Mouse (Mus musculus): ENCODE measurements at regions not wholly inside any gene's neighbourhood (a gene's known extent, or its start where the extent isn't known, plus 50 kb on each side); places are given as distances from the start of the nearest gene placed in this dataset.
"Not testable (repeated sequence)": the region's sequence is repeated elsewhere in the genome, so short reads cannot be mapped to it uniquely, and the experiment has no call there.

DNA sequence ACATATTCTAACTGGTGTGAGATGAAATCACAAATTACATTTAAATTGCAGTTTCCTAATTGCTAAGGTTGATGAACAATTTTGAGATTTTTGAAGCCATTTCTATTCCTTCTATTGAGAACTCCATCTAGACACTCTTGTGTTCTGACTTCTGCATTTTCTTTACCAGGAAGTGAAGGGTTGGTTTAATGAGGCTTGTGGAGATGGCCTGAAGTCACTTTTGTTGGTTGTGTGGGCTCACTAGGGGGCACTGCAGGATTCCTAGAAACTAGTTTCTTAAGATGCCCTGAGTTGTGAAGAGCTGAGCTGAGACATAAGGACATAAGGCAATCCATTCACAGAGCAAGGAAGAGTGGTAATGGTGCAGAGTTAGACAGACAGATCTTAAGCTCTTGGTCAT lies 402.8 kb upstream of the Olfr1507 start:
- not testable (repeated sequence) for H3K9ac ChIP-seq (ENCODE audit: low read depth, low read length); ATAC-seq (replicated peaks; ENCODE audit: low FRiP score); H3K4me3 ChIP-seq (ENCODE audit: low read depth, low read length); H3K36me3 ChIP-seq (ENCODE audit: control insufficient read depth, insufficient read depth, low read length); DNase-seq (ENCODE audit: low spot score); H3K9me3 ChIP-seq (ENCODE audit: control insufficient read depth, low read length); H3K27ac ChIP-seq (ENCODE audit: low read depth, low read length); H3K4me2 ChIP-seq; H3K4me1 ChIP-seq (replicated peaks; ENCODE audit: control insufficient read depth, insufficient read depth, low read length); H3K27me3 ChIP-seq (replicated peaks; ENCODE audit: control insufficient read depth, insufficient read depth, low read length)

DNA sequence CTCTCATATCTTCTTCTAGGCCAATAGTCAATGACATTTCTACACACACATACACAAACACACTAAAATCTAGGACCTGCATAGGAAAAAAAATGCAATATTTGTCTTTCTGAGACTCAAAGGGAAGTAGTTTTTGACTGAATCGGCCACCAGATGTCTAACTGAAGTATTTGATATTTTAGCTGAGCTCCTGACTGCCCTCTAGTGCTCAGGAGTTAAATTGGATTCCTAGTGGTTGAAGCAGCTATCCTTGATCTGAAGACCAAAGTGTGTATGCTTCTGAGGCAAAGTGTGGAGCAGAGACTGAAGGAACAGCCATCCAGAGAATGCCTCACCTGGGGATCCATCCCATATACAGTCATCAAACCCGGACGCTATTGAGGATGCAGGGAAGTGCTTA lies 384.4 kb upstream of the Olfr1507 start:
- not testable (repeated sequence) for DNase-seq (ENCODE audit: low spot score); H3K27ac ChIP-seq (ENCODE audit: low read depth, low read length); ATAC-seq (replicated peaks; ENCODE audit: low FRiP score); H3K27me3 ChIP-seq (replicated peaks; ENCODE audit: control insufficient read depth, insufficient read depth, low read length); H3K9ac ChIP-seq (ENCODE audit: low read depth, low read length); H3K4me1 ChIP-seq (replicated peaks; ENCODE audit: control insufficient read depth, insufficient read depth, low read length); H3K4me3 ChIP-seq (ENCODE audit: low read depth, low read length); H3K9me3 ChIP-seq (ENCODE audit: control insufficient read depth, low read length); H3K4me2 ChIP-seq; H3K36me3 ChIP-seq (ENCODE audit: control insufficient read depth, insufficient read depth, low read length)
- WGBS, result no CpG with 5 or more reads among the region's 3 CpGs

DNA sequence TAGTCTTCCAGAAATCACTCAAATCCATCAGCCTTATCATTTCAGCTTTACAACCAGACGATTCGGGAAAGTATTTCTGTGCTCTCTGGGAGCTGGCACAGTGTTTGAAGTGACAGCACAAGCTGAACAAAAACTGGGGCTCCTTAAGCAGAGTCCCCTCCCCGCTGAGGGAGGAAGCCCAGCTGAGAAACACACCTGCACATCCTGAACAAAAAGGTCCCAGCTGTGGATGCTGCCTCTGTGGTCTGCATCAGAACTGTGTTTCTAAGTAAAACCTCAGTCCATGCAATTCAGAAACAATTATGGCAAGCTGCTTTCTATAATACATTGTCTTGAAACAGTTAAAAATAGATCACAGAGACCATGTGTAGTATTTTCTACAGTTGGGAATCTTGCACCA lies 368.3 kb upstream of the Olfr1507 start:
- no CpG with 5 or more reads among the region's 3 CpGs for WGBS
- H3K9me3 ChIP-seq (ENCODE audit: control insufficient read depth, low read length); ATAC-seq (replicated peaks; ENCODE audit: low FRiP score); H3K36me3 ChIP-seq (ENCODE audit: control insufficient read depth, insufficient read depth, low read length); H3K4me3 ChIP-seq (ENCODE audit: low read depth, low read length); H3K4me1 ChIP-seq (replicated peaks; ENCODE audit: control insufficient read depth, insufficient read depth, low read length); H3K27ac ChIP-seq (ENCODE audit: low read depth, low read length); H3K4me2 ChIP-seq; H3K9ac ChIP-seq (ENCODE audit: low read depth, low read length); DNase-seq (ENCODE audit: low spot score); H3K27me3 ChIP-seq (replicated peaks; ENCODE audit: control insufficient read depth, insufficient read depth, low read length): not testable (repeated sequence)

DNA sequence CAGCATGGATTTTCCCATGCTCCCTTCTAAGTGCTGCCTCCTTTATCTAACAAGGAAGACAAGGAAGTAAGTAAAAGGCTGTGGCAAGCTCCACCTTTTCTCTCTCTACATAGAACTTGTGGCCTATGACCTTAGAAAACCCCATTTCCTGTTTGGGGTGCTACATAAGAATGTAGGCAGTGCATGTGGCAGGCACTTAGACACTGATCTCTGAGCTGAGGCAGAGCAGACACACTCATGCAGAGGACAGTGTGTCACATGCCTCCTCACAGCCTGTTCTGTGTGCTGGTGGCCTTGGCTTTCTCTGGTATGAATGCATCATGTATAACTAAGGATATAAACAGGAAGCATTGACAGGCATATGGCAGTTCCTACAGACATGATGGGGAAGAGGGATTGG lies 367.6 kb upstream of the Olfr1507 start:
- not testable (repeated sequence) for H3K36me3 ChIP-seq (ENCODE audit: control insufficient read depth, insufficient read depth, low read length); H3K4me1 ChIP-seq (replicated peaks; ENCODE audit: control insufficient read depth, insufficient read depth, low read length); DNase-seq (ENCODE audit: low spot score); H3K4me2 ChIP-seq; H3K27ac ChIP-seq (ENCODE audit: low read depth, low read length); H3K9ac ChIP-seq (ENCODE audit: low read depth, low read length); H3K4me3 ChIP-seq (ENCODE audit: low read depth, low read length); ATAC-seq (replicated peaks; ENCODE audit: low FRiP score); H3K27me3 ChIP-seq (replicated peaks; ENCODE audit: control insufficient read depth, insufficient read depth, low read length); H3K9me3 ChIP-seq (ENCODE audit: control insufficient read depth, low read length)

DNA sequence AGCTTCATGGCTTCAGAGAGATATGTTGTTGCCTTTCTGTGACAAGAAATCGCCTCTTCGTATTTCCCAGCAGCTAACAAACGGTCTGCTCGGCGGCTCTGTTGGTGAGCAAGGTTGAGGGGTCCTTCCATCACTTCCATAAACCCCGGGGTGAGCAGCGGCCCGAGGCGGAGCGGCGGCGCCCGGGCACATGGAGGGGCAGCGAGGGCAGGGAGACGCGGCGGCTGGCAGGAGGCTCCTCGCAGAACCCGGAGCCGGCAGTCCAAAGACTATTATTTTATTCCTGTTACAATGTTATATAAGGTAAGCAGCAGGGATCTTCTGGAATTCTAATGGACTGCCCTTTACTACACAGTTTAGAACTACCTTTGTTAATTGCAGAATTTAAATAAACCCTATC lies 366.9 kb upstream of the Olfr1507 start:
- ATAC-seq (replicated peaks; ENCODE audit: low FRiP score), result not testable (repeated sequence)
- no CpG with 5 or more reads among the region's 20 CpGs for WGBS

DNA sequence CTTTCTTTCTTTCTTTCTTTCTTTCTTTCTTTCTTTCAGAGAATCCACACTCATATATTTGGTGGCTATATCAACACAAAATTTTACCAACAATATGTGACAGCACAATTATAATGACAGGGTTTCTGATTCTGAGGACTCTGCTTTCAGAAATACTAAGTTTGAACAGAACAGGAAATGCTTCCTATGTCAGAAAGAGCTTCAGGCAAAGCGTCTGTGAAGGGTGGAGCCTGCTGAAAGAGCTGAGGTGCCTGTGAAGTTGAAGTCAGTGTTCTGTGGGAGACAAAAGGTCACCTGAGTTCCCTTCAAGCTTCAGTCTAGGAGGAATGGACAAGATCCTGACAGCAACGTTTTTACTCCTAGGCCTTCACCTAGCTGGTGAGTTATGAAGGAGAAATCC lies 359.8 kb upstream of the Olfr1507 start:
- H3K4me1 ChIP-seq (replicated peaks; ENCODE audit: control insufficient read depth, insufficient read depth, low read length); H3K4me3 ChIP-seq (ENCODE audit: low read depth, low read length); H3K4me2 ChIP-seq; H3K27me3 ChIP-seq (replicated peaks; ENCODE audit: control insufficient read depth, insufficient read depth, low read length); H3K27ac ChIP-seq (ENCODE audit: low read depth, low read length); ATAC-seq (replicated peaks; ENCODE audit: low FRiP score); DNase-seq (ENCODE audit: low spot score); H3K9me3 ChIP-seq (ENCODE audit: control insufficient read depth, low read length); H3K9ac ChIP-seq (ENCODE audit: low read depth, low read length); H3K36me3 ChIP-seq (ENCODE audit: control insufficient read depth, insufficient read depth, low read length): not testable (repeated sequence)
- no CpG with 5 or more reads among the region's 2 CpGs for WGBS

More for the DNA sequence above, 366.9 kb upstream of the Olfr1507 start:
- not testable (repeated sequence) for DNase-seq (ENCODE audit: low spot score); H3K4me3 ChIP-seq (ENCODE audit: low read depth, low read length); H3K9me3 ChIP-seq (ENCODE audit: control insufficient read depth, low read length); H3K27ac ChIP-seq (ENCODE audit: low read depth, low read length); H3K36me3 ChIP-seq (ENCODE audit: control insufficient read depth, insufficient read depth, low read length); H3K27me3 ChIP-seq (replicated peaks; ENCODE audit: control insufficient read depth, insufficient read depth, low read length); H3K4me1 ChIP-seq (replicated peaks; ENCODE audit: control insufficient read depth, insufficient read depth, low read length); H3K4me2 ChIP-seq; H3K9ac ChIP-seq (ENCODE audit: low read depth, low read length)

DNA sequence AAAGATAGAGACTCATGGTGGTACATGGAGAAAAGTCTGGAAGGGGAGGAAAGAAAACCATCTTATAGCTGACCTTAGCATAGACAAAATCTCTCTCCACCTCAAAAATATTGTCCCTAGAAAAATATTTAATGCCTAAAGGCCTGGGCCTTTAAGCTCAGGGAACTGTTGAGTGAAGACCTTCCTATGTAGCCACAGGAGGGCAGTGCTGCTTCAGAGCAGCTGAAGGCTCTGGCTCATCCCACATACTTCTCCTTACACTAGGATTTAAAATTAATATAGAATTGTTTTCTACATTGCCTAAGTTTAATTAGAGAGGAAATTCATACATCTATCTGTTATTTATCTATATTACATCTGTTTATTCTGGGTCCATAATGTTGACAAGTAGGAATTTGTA lies 358.0 kb upstream of the Olfr1507 start:
- not testable (repeated sequence) for H3K4me1 ChIP-seq (replicated peaks; ENCODE audit: control insufficient read depth, insufficient read depth, low read length); H3K27me3 ChIP-seq (replicated peaks; ENCODE audit: control insufficient read depth, insufficient read depth, low read length); DNase-seq (ENCODE audit: low spot score); ATAC-seq (replicated peaks; ENCODE audit: low FRiP score); H3K4me2 ChIP-seq; H3K4me3 ChIP-seq (ENCODE audit: low read depth, low read length); H3K27ac ChIP-seq (ENCODE audit: low read depth, low read length); H3K9ac ChIP-seq (ENCODE audit: low read depth, low read length); H3K9me3 ChIP-seq (ENCODE audit: control insufficient read depth, low read length); H3K36me3 ChIP-seq (ENCODE audit: control insufficient read depth, insufficient read depth, low read length)

DNA sequence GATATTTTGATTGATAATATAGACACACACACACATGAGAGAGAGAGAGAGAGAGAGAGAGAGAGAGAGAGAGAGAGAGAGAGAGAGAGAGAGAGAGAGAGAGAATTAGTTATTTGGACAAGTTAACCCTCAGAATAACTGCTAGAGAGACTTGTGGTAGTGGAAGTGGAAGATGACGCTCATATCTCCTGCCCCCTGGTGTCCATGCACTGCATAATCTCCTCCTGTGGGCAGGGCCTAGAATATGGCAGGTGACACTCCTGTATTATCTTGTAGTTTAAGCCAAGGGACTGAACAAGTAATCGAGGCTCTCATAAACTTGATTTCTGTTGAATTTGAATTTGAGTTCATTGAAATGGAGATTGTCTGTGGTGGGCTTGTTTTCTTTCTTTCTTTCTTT lies 352.4 kb upstream of the Olfr1507 start:
- WGBS, result no CpG with 5 or more reads among the region's 2 CpGs
- not testable (repeated sequence) for H3K4me3 ChIP-seq (ENCODE audit: low read depth, low read length); H3K27ac ChIP-seq (ENCODE audit: low read depth, low read length); H3K4me2 ChIP-seq; H3K9me3 ChIP-seq (ENCODE audit: control insufficient read depth, low read length); H3K9ac ChIP-seq (ENCODE audit: low read depth, low read length); H3K27me3 ChIP-seq (replicated peaks; ENCODE audit: control insufficient read depth, insufficient read depth, low read length); H3K4me1 ChIP-seq (replicated peaks; ENCODE audit: control insufficient read depth, insufficient read depth, low read length); H3K36me3 ChIP-seq (ENCODE audit: control insufficient read depth, insufficient read depth, low read length); DNase-seq (ENCODE audit: low spot score)
- ATAC-seq (replicated peaks; ENCODE audit: low FRiP score), result 0 out of 2 replicates have a peak, but pooled peaks have one; percentile 51

DNA sequence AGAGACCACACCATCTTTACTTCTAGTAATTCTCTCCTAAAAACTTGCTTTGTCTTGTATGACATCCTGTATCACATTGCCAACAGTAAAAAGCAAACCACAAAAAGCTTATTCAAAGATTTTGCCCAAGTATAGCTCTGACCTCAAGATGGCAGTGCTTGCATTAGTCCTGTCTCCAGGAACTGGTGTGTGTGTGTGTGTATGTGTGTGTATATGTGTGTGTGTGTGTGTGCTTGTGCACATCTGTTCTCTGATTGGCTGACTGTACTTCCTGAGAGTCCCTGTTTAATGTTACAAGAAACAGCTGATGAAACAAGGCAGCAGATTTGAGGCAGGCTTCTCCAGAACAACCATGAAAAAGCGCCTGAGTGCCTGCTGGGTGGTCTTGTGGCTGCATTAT lies 328.5 kb upstream of the Olfr1507 start:
- H3K36me3 ChIP-seq (ENCODE audit: control insufficient read depth, insufficient read depth, low read length); H3K9me3 ChIP-seq (ENCODE audit: control insufficient read depth, low read length); DNase-seq (ENCODE audit: low spot score); H3K9ac ChIP-seq (ENCODE audit: low read depth, low read length); H3K27me3 ChIP-seq (replicated peaks; ENCODE audit: control insufficient read depth, insufficient read depth, low read length); H3K4me3 ChIP-seq (ENCODE audit: low read depth, low read length); ATAC-seq (replicated peaks; ENCODE audit: low FRiP score); H3K4me1 ChIP-seq (replicated peaks; ENCODE audit: control insufficient read depth, insufficient read depth, low read length); H3K4me2 ChIP-seq; H3K27ac ChIP-seq (ENCODE audit: low read depth, low read length): not testable (repeated sequence)
- no CpG with 5 or more reads among the region's 1 CpGs for WGBS
